Mouse (Mus musculus) kidney, adult 2 months (tissue): Measurements from ENCODE around the gene Nfatc2ip. TPM values are rescaled to one million over a fixed set of nuclear protein-coding genes. Genes with fewer than 3 reads are reported as not detected.

Experiments
- DNase-seq: peaks from one replicate; pipeline ENCODE4 v3.0.0; 2021
- H3K27ac ChIP-seq: fragments of 200-500 bp; 2 replicates; pipeline ENCODE4 v1.5.1; 2012; ENCODE audit warnings: low read depth, low read length, control low read depth, inconsistent platforms; ENCODE audit not compliant: insufficient read depth
- H3K27me3 ChIP-seq: fragments of 200-500 bp; replicated peaks from 2 replicates; pipeline ENCODE4 v1.6.1; 2012; ENCODE audit warnings: mild to moderate bottlenecking, moderate library complexity, low read length, inconsistent platforms; ENCODE audit not compliant: control insufficient read depth, insufficient read depth
- H3K36me3 ChIP-seq: fragments of 200-500 bp; 2 replicates; pipeline ENCODE4 v1.6.1; 2012; ENCODE audit warnings: mild to moderate bottlenecking, moderate library complexity, low read length, inconsistent platforms; ENCODE audit not compliant: control insufficient read depth, insufficient read depth
- H3K4me1 ChIP-seq: fragments of 200-500 bp; 2 replicates; pipeline ENCODE4 v1.6.1; 2011; ENCODE audit warnings: low read length; ENCODE audit not compliant: control insufficient read depth, insufficient read depth
- H3K4me3 ChIP-seq: fragments of 200-500 bp; 2 replicates; pipeline ENCODE4 v1.5.1; 2011; ENCODE audit warnings: mild to moderate bottlenecking, low read depth, low read length, control low read depth; ENCODE audit not compliant: insufficient read depth
- CTCF ChIP-seq: fragments of 200-500 bp; conservative IDR thresholded peaks from 2 replicates; pipeline ENCODE4 v1.5.1; 2011; ENCODE audit warnings: low read depth, mild to moderate bottlenecking, control low read depth, low read length, moderate library complexity, mixed read lengths; ENCODE audit not compliant: insufficient read depth, insufficient read length
- POLR2A ChIP-seq: fragments of 200-500 bp; IDR thresholded peaks from one replicate; pipeline ENCODE4 v1.6.1; 2011; ENCODE audit warnings: low read depth, low read length, control low read depth
- WGBS: fragments of 180-500 bp; shearing (Covaris S2); methylation state at CpG from one replicate; pipeline ENCODE4 v1.1.7; 2018; 5-methylcytosine and 5-hydroxymethylcytosine counted together
- polyA plus RNA-seq: library from polyadenylated mRNA; depleted of rRNA; stranded (reverse); fragments of >200 nt; gene quantifications from 2 replicates; pipeline ENCODE4 v1.2.3, GENCODE M21; 2012

The Nfatc2ip gene
- polyA plus RNA-seq, 1 experiment, result 3.9 TPM

- no peak for DNase-seq
- Histone ChIP-seq H3K4me3 (no peak overlapping the region), H3K27me3 (no peaks in the 10 kb centered on the region), H3K27ac (no peak overlapping the region), H3K4me1 (no peaks in the 10 kb centered on the region), H3K36me3 (no peaks in the 10 kb centered on the region)
- 68% methylated on average over 3 of the region's 3 CpGs for WGBS
- no peak for TF ChIP-seq CTCF
- TF ChIP-seq POLR2A, result no peak
These were observed 39.3 kb upstream of the Nfatc2ip start for GRCm38 (mm10) chr7:126435801-126436200.

GRCm38 (mm10) chr7:126434726-126435125, 38.2 kb upstream of the Nfatc2ip start:
- no peaks in the 10 kb centered on the region for H3K27me3 ChIP-seq
- TF ChIP-seq CTCF (no peak), POLR2A (no peak)
- 70% methylated on average over 7 of the region's 7 CpGs for WGBS
- H3K27ac ChIP-seq, result peak overlapping the region; percentile 64; the same call in 1 of the 2 replicates
- no peaks in the 10 kb centered on the region for H3K36me3 ChIP-seq
- no peaks in the 10 kb centered on the region; the same call in 1 of the 2 replicates for H3K4me1 ChIP-seq
- DNase-seq, result peak; percentile 11
- no peak overlapping the region for H3K4me3 ChIP-seq

DNA sequence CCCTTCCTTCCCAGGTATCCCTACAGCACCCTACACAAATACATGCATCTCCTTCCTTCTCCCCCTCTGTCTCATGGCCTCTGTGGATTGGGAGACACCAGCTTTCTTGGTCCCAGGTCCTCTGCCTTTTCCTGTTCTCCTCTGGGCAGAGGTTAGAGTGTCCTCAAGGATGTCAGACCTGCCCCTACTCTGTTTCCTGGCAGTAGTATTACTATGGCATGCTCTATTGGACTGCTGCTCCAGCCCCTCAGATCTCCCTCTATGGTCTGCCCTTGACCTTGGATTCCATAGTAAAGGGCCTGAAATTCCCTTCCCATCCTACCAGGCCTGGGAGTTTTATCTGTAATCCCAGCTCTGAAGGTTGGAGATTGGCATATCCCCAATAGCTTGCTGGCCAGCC, 33.6 kb upstream of the Nfatc2ip start:
- Histone ChIP-seq H3K4me1 (no peaks in the 10 kb centered on the region; the same call in 1 of the 2 replicates), H3K27me3 (no peaks in the 10 kb centered on the region), H3K27ac (no peak overlapping the region), H3K36me3 (no peaks in the 10 kb centered on the region), H3K4me3 (no peak overlapping the region)
- DNase-seq, result no peak
- TF ChIP-seq POLR2A (no peak), CTCF (no peak)

GRCm38 (mm10) chr7:126429503-126429898, 33.0 kb upstream of the Nfatc2ip start:
- 30% methylated on average over 15 of the region's 15 CpGs for WGBS
- H3K27me3 ChIP-seq, result no peaks in the 10 kb centered on the region
- H3K36me3 ChIP-seq, result no peaks in the 10 kb centered on the region
- H3K4me3 ChIP-seq, result peak overlapping the region; percentile 81
- 0 out of 2 replicates have a peak overlapping the region, but pooled peaks have one; percentile 18 for H3K27ac ChIP-seq
- no peak for DNase-seq
- no peaks in the 10 kb centered on the region; the same call in 1 of the 2 replicates for H3K4me1 ChIP-seq
- TF ChIP-seq POLR2A (no peak), CTCF (no peak)

DNA sequence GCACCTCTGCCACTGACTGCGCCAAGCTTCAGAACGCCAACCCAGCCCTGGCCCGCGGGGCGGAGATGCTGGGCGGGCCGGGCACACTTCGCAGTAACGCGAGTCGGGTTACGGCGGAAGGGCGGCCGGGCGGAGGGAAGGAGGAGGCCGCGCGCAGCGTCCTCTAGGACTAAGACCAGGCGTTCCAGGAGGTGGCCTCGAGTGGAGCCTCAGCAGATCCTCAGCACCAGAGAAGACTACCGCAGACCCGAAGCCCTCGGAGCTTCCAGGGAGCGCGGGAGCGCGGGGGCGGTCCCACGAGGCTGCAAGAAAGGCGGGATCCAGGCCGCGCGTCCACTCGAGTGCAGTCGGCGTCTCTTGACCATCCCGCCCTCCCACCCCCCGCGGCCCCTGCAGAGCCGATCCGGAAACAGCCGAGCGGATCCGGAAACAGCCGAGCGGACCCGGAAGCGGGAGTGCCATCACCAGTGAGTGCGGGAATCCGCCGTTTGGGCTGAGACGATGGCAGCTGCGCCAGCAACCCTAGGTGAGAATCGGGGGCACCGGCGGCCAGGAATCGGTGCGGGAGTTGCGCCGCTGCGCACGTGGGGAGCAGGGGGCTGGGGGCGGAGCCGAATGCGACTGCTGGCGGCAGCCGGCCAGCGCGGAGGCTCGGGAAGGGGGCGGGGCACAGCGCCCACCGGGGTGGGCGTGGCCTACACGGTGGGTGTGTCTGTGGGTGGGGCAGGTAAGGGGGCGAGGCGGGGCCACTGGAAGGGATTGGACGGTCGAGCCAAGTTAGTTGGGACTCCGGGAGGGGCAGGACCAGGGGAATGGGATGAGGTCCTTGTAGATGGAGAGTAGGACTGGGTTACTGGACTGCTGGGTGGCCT, 32.3 kb upstream of the Nfatc2ip start, which contains the start of gene Rabep2:
Gene Rabep2 (plus strand): TSS at position 129 of the 872 bp plus-strand sequence.
- Histone ChIP-seq H3K4me3 (peak within 1 kb of the TSS; percentile 81), H3K4me1 (no peaks in the 10 kb centered on the region; the same call in 1 of the 2 replicates), H3K27me3 (no peaks in the 10 kb centered on the region), H3K27ac (peak within 1 kb of the TSS; percentile 87), H3K36me3 (no peaks in the 10 kb centered on the region)
- DNase-seq, result peak; percentile 97
- under 1% methylated on average over 82 of the region's 82 CpGs for WGBS
- no peak for TF ChIP-seq CTCF
- no peak for TF ChIP-seq POLR2A

GRCm38 (mm10) chr7:126428154-126428553, 31.6 kb upstream of the Nfatc2ip start:
- peak overlapping the region; percentile 81; the same call in 1 of the 2 replicates for H3K4me3 ChIP-seq
- no peaks in the 10 kb centered on the region; the same call in 1 of the 2 replicates for H3K4me1 ChIP-seq
- 22% methylated on average over 4 of the region's 4 CpGs for WGBS
- no peaks in the 10 kb centered on the region for H3K27me3 ChIP-seq
- DNase-seq, result no peak
- H3K27ac ChIP-seq, result peak overlapping the region; percentile 87
- TF ChIP-seq CTCF, result no peak
- no peak for TF ChIP-seq POLR2A
- no peaks in the 10 kb centered on the region for H3K36me3 ChIP-seq

DNA sequence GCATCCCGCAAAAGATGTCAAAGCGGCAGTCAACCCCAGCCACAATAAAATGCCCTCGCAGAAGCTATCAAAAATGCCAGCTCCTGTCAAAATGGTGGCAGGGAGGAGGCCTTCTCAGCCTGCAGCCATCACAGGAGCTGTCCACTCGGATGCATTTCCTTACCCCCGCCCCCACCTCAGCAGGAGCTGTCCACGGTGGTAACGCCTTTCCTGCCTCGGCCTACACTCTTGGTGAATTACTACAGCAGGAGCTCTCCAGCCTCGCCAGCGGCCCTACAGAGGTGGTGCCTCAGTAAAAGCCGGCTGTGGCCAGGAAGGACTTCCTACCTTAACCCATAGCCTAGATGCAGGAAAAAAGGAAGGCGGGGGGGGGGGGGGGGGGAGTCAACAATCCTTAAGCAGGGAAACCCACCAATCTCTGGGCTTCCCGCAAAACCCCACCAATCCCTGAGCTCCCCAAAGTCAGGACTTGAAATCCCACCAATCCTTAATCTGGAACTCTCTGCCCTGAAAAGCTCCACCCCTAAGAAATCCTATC, 30.9 kb upstream of the Nfatc2ip start:
- 64% methylated on average over 13 of the region's 13 CpGs for WGBS
- Histone ChIP-seq H3K36me3 (no peaks in the 10 kb centered on the region), H3K27me3 (no peaks in the 10 kb centered on the region), H3K27ac (no peak overlapping the region), H3K4me3 (no peak overlapping the region), H3K4me1 (no peaks in the 10 kb centered on the region; the same call in 1 of the 2 replicates)
- no peak for TF ChIP-seq POLR2A
- TF ChIP-seq CTCF, result no peak
- no peak for DNase-seq
